Mouse (Mus musculus) thymus, adult 2 months (tissue): Measurements from ENCODE around the gene Krt71.

Source experiments
- CTCF ChIP-seq: fragments of 200-500 bp; IDR thresholded peaks from 2 replicates; pipeline ENCODE4 v1.5.1; 2012; ENCODE audit warnings: mild to moderate bottlenecking, control low read depth, low read length, moderate library complexity, borderline replicate concordance; ENCODE audit not compliant: control insufficient read depth, poor library complexity, insufficient read depth; ENCODE audit errors: extremely low read depth
- POLR2A ChIP-seq: fragments of 200-500 bp; IDR thresholded peaks from 2 replicates; pipeline ENCODE4 v1.6.1; 2012; ENCODE audit warnings: mild to moderate bottlenecking, low read length, control low read depth, moderate library complexity; ENCODE audit not compliant: control insufficient read depth, poor library complexity, insufficient read depth; ENCODE audit errors: extremely low read depth

- TF ChIP-seq CTCF, result no peak
- no peak for TF ChIP-seq POLR2A
These were observed 18.2 kb downstream of the Krt71 start for GRCm38 (mm10) chr15:101724686-101725085.
